Mouse (Mus musculus): ENCODE data around the gene Tox2. TPM values are rescaled to one million over a fixed set of nuclear protein-coding genes. Genes with fewer than 3 reads are reported as not detected.

Tox2 gene
- 0.91 and 1.1 TPM in 2 replicates for polyA plus RNA-seq (2015; fragmentation: Nextera tagmentation; extraction: Ambion mirVana)

GRCm38 (mm10) chr2:163202884-163203634 is at the start of gene Tox2:
Gene Tox2 (plus strand): TSS chr2:163203125.

Other genes with a start within 250 kb of the Tox2 start
- 0.06 TPM in 1 of 2 replicates, not detected in the other for gene Sgk2, start 215.8 kb upstream of the Tox2 start, polyA plus RNA-seq (2015; fragmentation: Nextera tagmentation; extraction: Ambion mirVana)
- gene Ift52, start 185.8 kb upstream of the Tox2 start, polyA plus RNA-seq (2015; fragmentation: Nextera tagmentation; extraction: Ambion mirVana), result 22.8 and 24.7 TPM in 2 replicates
- gene Mybl2, start 148.4 kb upstream of the Tox2 start, polyA plus RNA-seq (2015; fragmentation: Nextera tagmentation; extraction: Ambion mirVana), result 3.0 and 4.1 TPM in 2 replicates
- gene Gtsf1l, start 115.3 kb upstream of the Tox2 start, polyA plus RNA-seq (2015; fragmentation: Nextera tagmentation; extraction: Ambion mirVana), result not detected in 2 replicates
- 35.7 and 36.6 TPM in 2 replicates for gene Jph2, start 194.9 kb downstream of the Tox2 start, polyA plus RNA-seq (2015; fragmentation: Nextera tagmentation; extraction: Ambion mirVana)
- gene Oser1, start 221.6 kb downstream of the Tox2 start, polyA plus RNA-seq (2015; fragmentation: Nextera tagmentation; extraction: Ambion mirVana), result 57.6 and 58.1 TPM in 2 replicates
- gene Gdap1l1, start 235.4 kb downstream of the Tox2 start, polyA plus RNA-seq (2015; fragmentation: Nextera tagmentation; extraction: Ambion mirVana), result 0.10 and 0.16 TPM in 2 replicates